Mouse (Mus musculus): ENCODE results near the gene Stx6.

DNA sequence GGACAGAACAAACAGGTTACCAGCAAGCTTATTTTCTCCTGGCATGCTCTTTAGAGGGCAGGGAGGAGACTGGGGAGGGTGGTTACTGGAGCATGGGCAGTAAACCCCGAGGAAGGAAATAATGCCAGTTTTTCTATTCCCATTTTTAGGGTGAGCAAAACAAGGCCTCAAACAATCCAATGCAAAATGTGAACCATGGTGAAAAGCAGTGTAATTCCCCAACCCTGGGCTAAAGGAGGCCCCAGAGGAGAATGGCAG lies 83.9 kb downstream of the Stx6 start:
- no peak for TF ChIP-seq POLR2A (IDR thresholded peaks at IDR 0.05; ENCODE audit: borderline replicate concordance, low read depth, low read length)
- no peak for TF ChIP-seq CTCF (IDR thresholded peaks at IDR 0.05; ENCODE audit: low read depth, low read length)

Measured in bone marrow macrophage, adult 2 months (primary cell).